Mouse (Mus musculus) stomach, embryonic 16.5 days (tissue): ENCODE results near the gene Hsd3b1. TPM values are rescaled to one million over a fixed set of nuclear protein-coding genes. Genes with fewer than 3 reads are reported as not detected.
"Not testable (repeated sequence)": the region's sequence is repeated elsewhere in the genome, so short reads cannot be mapped to it uniquely, and the experiment has no call there.

Experiments
- ATAC-seq: fragments of 200-750 bp; cut with Nextera tagmentation; 2 replicates; pipeline ENCODE4 v1.8.0; 2017; ENCODE audit warnings: moderate number of reproducible peaks, moderate TSS enrichment; ENCODE audit not compliant: insufficient read depth, low FRiP score
- H3K27ac ChIP-seq: fragments of 300-500 bp; sonication (generic); 2 replicates; pipeline ENCODE4 v1.5.1; 2014; ENCODE audit warnings: low read length
- H3K27me3 ChIP-seq: fragments of 300-500 bp; sonication (generic); 2 replicates; pipeline ENCODE4 v1.6.1; 2014; ENCODE audit warnings: low read length, control low read depth, mixed read lengths; ENCODE audit not compliant: control insufficient read depth, insufficient read depth
- H3K36me3 ChIP-seq: fragments of 300-500 bp; sonication (generic); 2 replicates; pipeline ENCODE4 v1.6.1; 2014; ENCODE audit warnings: low read length; ENCODE audit not compliant: control insufficient read depth, insufficient read depth
- H3K4me1 ChIP-seq: fragments of 300-500 bp; sonication (generic); 2 replicates; pipeline ENCODE4 v1.6.1; 2014; ENCODE audit warnings: low read length, control low read depth, mixed read lengths; ENCODE audit not compliant: control insufficient read depth, insufficient read depth
- H3K4me2 ChIP-seq: fragments of 300-500 bp; sonication (generic); 2 replicates; pipeline ENCODE4 v1.6.1; 2014; ENCODE audit warnings: low read depth, low read length, mixed read lengths
- H3K4me3 ChIP-seq: fragments of 300-500 bp; sonication (generic); replicated peaks from 2 replicates; pipeline ENCODE4 v1.5.1; 2014; ENCODE audit warnings: mild to moderate bottlenecking, low read length
- H3K9ac ChIP-seq: fragments of 300-500 bp; sonication (generic); 2 replicates; pipeline ENCODE4 v1.6.1; 2014; ENCODE audit warnings: low read length
- H3K9me3 ChIP-seq: fragments of 300-500 bp; sonication (generic); replicated peaks from 2 replicates; pipeline ENCODE4 v1.6.1; 2016; ENCODE audit warnings: low read length, control low read depth; ENCODE audit not compliant: control insufficient read depth
- WGBS: fragments of 180-500 bp; shearing (Covaris S2); extraction: QIAGEN DNeasy Blood & Tissue Kit; methylation state at CpG from one replicate; pipeline ENCODE4 v1.1.7; 2014; 5-methylcytosine and 5-hydroxymethylcytosine counted together
- polyA plus RNA-seq: library from polyadenylated mRNA; unstranded; fragments of >200 nt; fragmentation: Nextera tagmentation; extraction: Ambion mirVana; gene quantifications from 2 replicates; pipeline ENCODE4 v1.2.1, GENCODE M21; 2015

The Hsd3b1 gene
- polyA plus RNA-seq, 1 experiment from 2014 or later, result 6.9 TPM

GRCm38 (mm10) chr3:98814101-98814670 is 45.4 kb downstream of the Hsd3b1 start, which contains the start of gene Hsd3b6:
TSS of gene Hsd3b6 (minus strand) at chr3:98814443.
- no peak within 1 kb of the TSS for H3K4me3 ChIP-seq
- WGBS, result 65% methylated on average over 6 of the region's 6 CpGs
- H3K36me3 ChIP-seq, result no peaks in the 10 kb centered on the region
- ATAC-seq, result no peak
- no peak within 1 kb of the TSS for H3K4me2 ChIP-seq
- no peaks in the 10 kb centered on the region for H3K4me1 ChIP-seq
- H3K27me3 ChIP-seq, result no peaks in the 10 kb centered on the region
- H3K9me3 ChIP-seq, result no peaks in the 10 kb centered on the region
- no peak within 1 kb of the TSS for H3K9ac ChIP-seq
- H3K27ac ChIP-seq, result no peak within 1 kb of the TSS

GRCm38 (mm10) chr3:98812653-98813052 is 46.9 kb downstream of the Hsd3b1 start:
- H3K4me2 ChIP-seq, H3K27ac ChIP-seq: not testable (repeated sequence)
- 75% methylated on average over 5 of the region's 6 CpGs for WGBS

GRCm38 (mm10) chr3:98805032-98805431 is 54.6 kb downstream of the Hsd3b1 start:
- not testable (repeated sequence) for H3K4me1 ChIP-seq, ATAC-seq, H3K9me3 ChIP-seq, H3K27ac ChIP-seq, H3K27me3 ChIP-seq, H3K4me3 ChIP-seq, H3K4me2 ChIP-seq, H3K9ac ChIP-seq, H3K36me3 ChIP-seq
- WGBS, result 39% methylated on average over 3 of the region's 3 CpGs

More at GRCm38 (mm10) chr3:98812653-98813052, 46.9 kb downstream of the Hsd3b1 start:
- H3K9me3 ChIP-seq, ATAC-seq, H3K9ac ChIP-seq, H3K4me1 ChIP-seq, H3K27me3 ChIP-seq, H3K36me3 ChIP-seq, H3K4me3 ChIP-seq: not testable (repeated sequence)

Other genes with a start within 250 kb of the Hsd3b1 start
- gene Hsd3b5, start 229.5 kb downstream of the Hsd3b1 start, polyA plus RNA-seq, result not detected in 2 replicates
- gene Hsd3b2, start 135.3 kb downstream of the Hsd3b1 start, polyA plus RNA-seq, result 0.15 TPM in 1 of 2 replicates, not detected in the other
- gene Hsd3b3, start 96.7 kb downstream of the Hsd3b1 start, polyA plus RNA-seq, result 2.2 and 2.8 TPM in 2 replicates
- gene Hsd3b6, start 45.4 kb downstream of the Hsd3b1 start, polyA plus RNA-seq, result 0.12 and 1.0 TPM in 2 replicates
- gene Hao2, start 33.4 kb upstream of the Hsd3b1 start, polyA plus RNA-seq, result 5.0 and 6.5 TPM in 2 replicates